Mouse (Mus musculus) embryonic facial prominence, embryonic 11.5 days (tissue): ENCODE measurements around the gene Rd3l. TPM values are rescaled to one million over a fixed set of nuclear protein-coding genes. Genes with fewer than 3 reads are reported as not detected.

Experiments
- ATAC-seq: fragments of 200-750 bp; cut with Nextera tagmentation; replicated peaks from 2 replicates; pipeline ENCODE4 v1.8.0; 2017; ENCODE audit warnings: low read depth; ENCODE audit not compliant: insufficient number of reproducible peaks, low FRiP score, low TSS enrichment
- DNase-seq: peaks from one replicate; pipeline ENCODE4 v3.0.0-alpha.2; 2015; ENCODE audit warnings: low spot score
- H3K27ac ChIP-seq: fragments of 300-500 bp; sonication (generic); replicated peaks from 2 replicates; pipeline ENCODE4 v1.5.1; 2014; ENCODE audit warnings: mild to moderate bottlenecking, low read depth, low read length, control low read depth
- H3K27me3 ChIP-seq: fragments of 300-500 bp; sonication (generic); 2 replicates; pipeline ENCODE4 v1.6.1; 2014; ENCODE audit warnings: mild to moderate bottlenecking, low read length, moderate library complexity, mixed read lengths; ENCODE audit not compliant: control insufficient read depth, insufficient read depth
- H3K36me3 ChIP-seq: fragments of 300-500 bp; sonication (generic); replicated peaks from 2 replicates; pipeline ENCODE4 v1.6.1; 2014; ENCODE audit warnings: low read depth, mild to moderate bottlenecking, low read length, moderate library complexity, mixed read lengths; ENCODE audit not compliant: control insufficient read depth, insufficient read depth
- H3K4me1 ChIP-seq: fragments of 300-500 bp; sonication (generic); 2 replicates; pipeline ENCODE4 v1.6.1; 2014; ENCODE audit warnings: low read length, mixed read lengths; ENCODE audit not compliant: control insufficient read depth, insufficient read depth
- H3K4me2 ChIP-seq: fragments of 300-500 bp; sonication (generic); 2 replicates; pipeline ENCODE4 v1.6.1; 2014; ENCODE audit warnings: low read depth, mild to moderate bottlenecking, control low read depth, low read length, moderate library complexity
- H3K4me3 ChIP-seq: fragments of 300-500 bp; sonication (generic); 2 replicates; pipeline ENCODE4 v1.5.1; 2014; ENCODE audit warnings: low read depth, low read length, control low read depth
- H3K9ac ChIP-seq: fragments of 300-500 bp; sonication (generic); replicated peaks from 2 replicates; pipeline ENCODE4 v1.6.1; 2014; ENCODE audit warnings: mild to moderate bottlenecking, control low read depth, low read length
- H3K9me3 ChIP-seq: fragments of 300-500 bp; sonication (generic); replicated peaks from 2 replicates; pipeline ENCODE4 v1.6.1; 2016; ENCODE audit warnings: mild to moderate bottlenecking, low read length, inconsistent platforms, mixed read lengths; ENCODE audit not compliant: control insufficient read depth
- WGBS: fragments of 180-500 bp; shearing (Covaris S2); extraction: QIAGEN DNeasy Blood & Tissue Kit; methylation state at CpG from one replicate; pipeline ENCODE4 v1.1.7; 2014; 5-methylcytosine and 5-hydroxymethylcytosine counted together
- polyA plus RNA-seq: library from polyadenylated mRNA; unstranded; fragments of >200 nt; fragmentation: Nextera tagmentation; extraction: Ambion mirVana; gene quantifications from 2 replicates; pipeline ENCODE4 v1.2.1, GENCODE M21; 2014

Gene Rd3l
- polyA plus RNA-seq: not detected in 2 replicates

- Histone ChIP-seq H3K4me2 (no peak within 1 kb of the TSS), H3K36me3 (no peaks in the 10 kb centered on the region), H3K27me3 (no peaks in the 10 kb centered on the region), H3K4me3 (no peak within 1 kb of the TSS), H3K9ac (no peak within 1 kb of the TSS), H3K9me3 (no peaks in the 10 kb centered on the region), H3K27ac (no peak within 1 kb of the TSS), H3K4me1 (no peaks in the 10 kb centered on the region)
- 73% methylated on average over 6 of the region's 6 CpGs for WGBS
- no peak for DNase-seq
- no peak for ATAC-seq
Observed at GRCm38 (mm10) chr12:111980887-111981367, at the start of gene Rd3l. Rd3l (minus strand) TSS chr12:111981317.

DNA sequence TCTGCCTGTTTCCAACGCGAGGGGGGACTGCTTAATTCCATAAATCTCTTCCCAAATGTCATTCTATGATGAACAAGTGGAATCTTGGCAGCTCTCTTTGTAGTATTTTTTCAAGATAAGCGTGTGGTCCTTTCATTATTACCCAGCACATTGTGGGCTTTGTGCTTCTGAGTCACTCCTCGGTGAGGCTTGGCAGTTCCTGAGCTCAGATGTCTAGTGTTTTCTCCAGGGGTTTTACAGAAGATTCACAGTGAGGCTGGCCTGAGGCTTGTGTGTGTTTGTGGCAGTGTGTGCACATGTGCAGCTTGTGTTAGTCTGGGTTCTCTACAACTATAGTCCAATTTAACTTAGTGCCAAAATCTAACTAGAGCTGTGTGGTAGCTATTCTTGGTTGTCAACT lies 46.3 kb upstream of the Rd3l start:
- Histone ChIP-seq H3K27me3 (no peaks in the 10 kb centered on the region), H3K4me2 (no peak overlapping the region), H3K27ac (no peak overlapping the region), H3K4me1 (no peaks in the 10 kb centered on the region), H3K36me3 (no peaks in the 10 kb centered on the region), H3K9me3 (no peaks in the 10 kb centered on the region), H3K9ac (no peak overlapping the region), H3K4me3 (no peak overlapping the region)
- no peak for DNase-seq
- no peak for ATAC-seq
- 84% methylated on average over 4 of the region's 4 CpGs for WGBS

DNA sequence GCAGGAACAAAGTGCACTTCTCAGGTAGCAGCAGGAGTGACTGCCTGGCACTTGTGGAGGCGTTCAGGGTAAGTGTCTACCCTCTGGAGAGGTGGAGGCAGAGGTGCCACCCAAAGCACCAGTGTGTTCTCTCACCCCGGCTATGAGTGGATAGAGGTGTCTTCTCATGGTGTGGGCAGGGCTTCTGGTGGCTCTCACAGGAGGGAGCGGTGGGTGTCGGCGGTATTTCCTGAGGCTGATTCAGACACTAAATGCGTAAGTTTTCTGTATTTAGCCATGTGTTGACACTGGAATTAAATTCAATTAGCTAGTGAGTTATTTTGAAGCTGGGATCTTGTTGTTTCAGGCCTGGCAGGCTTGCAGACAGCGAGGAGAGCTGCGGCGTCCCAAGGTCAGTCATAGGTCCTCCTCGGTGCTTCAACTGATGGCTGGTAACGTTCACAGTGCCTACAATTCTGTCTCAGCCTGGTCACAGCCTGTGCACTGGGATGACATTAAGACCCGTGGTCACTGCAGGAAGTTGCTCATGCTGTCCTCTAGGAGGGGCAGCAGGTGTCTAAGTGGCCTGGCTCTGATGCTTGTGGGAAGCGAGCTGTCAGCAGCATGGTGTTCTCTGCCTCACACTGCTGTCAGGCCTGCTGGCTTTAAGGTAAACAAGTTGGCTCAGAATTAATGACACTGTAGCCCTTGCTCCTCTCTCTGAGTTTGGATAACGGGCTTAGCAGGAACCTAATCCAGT lies 45.0 kb upstream of the Rd3l start:
- H3K9ac ChIP-seq: no peak overlapping the region
- H3K4me1 ChIP-seq: no peaks in the 10 kb centered on the region
- H3K9me3 ChIP-seq: no peaks in the 10 kb centered on the region
- H3K4me2 ChIP-seq: no peak overlapping the region
- ATAC-seq: no peak
- no peak overlapping the region for H3K4me3 ChIP-seq
- no peak overlapping the region for H3K27ac ChIP-seq
- H3K27me3 ChIP-seq: no peaks in the 10 kb centered on the region
- WGBS: 80% methylated on average over 14 of the region's 14 CpGs
- DNase-seq: no peak
- no peaks in the 10 kb centered on the region for H3K36me3 ChIP-seq

DNA sequence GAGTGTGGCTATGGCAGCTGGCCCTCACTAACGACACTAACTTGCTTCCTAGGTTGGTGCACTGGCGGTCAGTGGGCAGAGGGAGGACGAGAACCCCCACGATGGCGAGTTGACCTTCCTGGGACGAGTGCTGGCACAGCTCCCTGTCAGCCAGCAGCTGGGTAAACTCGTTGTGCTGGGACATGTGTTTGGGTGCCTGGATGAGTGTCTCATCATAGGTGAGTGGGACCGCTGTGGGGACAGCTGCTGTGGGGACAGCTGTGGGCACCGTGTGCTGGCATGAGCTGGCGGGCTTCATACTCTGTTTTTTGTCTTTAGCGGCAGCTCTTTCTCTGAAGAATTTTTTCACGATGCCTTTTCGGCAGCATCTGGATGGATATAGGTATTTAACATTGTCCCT lies 44.3 kb upstream of the Rd3l start:
- 92% methylated on average over 13 of the region's 13 CpGs for WGBS
- Histone ChIP-seq H3K27me3 (no peaks in the 10 kb centered on the region), H3K9ac (no peak overlapping the region), H3K4me3 (no peak overlapping the region), H3K4me2 (no peak overlapping the region), H3K9me3 (no peaks in the 10 kb centered on the region), H3K4me1 (no peaks in the 10 kb centered on the region), H3K36me3 (no peaks in the 10 kb centered on the region), H3K27ac (no peak overlapping the region)
- ATAC-seq (no peak), DNase-seq (no peak)

DNA sequence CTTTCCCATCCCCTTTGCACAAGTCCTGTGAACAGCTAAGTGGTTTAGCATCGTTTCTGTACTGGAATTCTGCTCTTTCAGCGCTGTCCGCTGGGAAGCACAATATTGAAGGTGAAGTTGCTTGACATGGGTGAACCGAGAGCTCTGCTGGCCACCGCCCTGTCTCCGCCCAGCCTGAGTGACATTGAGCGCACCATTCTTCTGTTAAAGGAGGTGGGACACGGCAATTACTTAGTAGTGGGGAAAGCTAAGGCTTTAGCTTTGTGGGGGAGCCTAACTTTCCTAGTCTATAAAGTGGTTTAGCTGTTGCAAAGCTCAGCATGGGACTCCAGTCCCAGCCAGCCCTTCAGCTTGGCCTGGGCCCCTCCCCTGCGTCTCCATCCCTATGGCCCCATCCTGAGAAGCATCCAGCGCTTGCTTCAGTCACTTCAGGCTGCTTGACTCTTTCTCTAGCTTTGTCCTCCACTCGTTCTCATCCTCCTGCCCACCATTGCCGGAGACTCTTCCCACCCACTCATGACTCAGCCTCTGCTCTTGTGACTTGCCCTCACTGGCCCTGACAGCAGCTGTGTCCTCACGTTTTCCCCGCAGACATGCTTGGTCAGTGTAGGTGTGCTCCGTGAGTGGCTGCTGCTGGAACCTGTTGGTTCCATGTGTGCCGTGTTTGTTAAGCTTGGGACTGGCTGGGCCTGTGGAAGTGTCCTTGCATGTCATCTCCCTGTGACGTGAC lies 43.6 kb upstream of the Rd3l start:
- 81% methylated on average over 17 of the region's 17 CpGs for WGBS
- H3K27ac ChIP-seq: no peak overlapping the region
- no peak overlapping the region for H3K9ac ChIP-seq
- H3K4me3 ChIP-seq: no peak overlapping the region
- H3K4me1 ChIP-seq: no peaks in the 10 kb centered on the region
- ATAC-seq (no peak), DNase-seq (no peak)
- H3K27me3 ChIP-seq: no peaks in the 10 kb centered on the region
- no peaks in the 10 kb centered on the region for H3K36me3 ChIP-seq
- H3K4me2 ChIP-seq: no peak overlapping the region
- no peaks in the 10 kb centered on the region for H3K9me3 ChIP-seq

DNA sequence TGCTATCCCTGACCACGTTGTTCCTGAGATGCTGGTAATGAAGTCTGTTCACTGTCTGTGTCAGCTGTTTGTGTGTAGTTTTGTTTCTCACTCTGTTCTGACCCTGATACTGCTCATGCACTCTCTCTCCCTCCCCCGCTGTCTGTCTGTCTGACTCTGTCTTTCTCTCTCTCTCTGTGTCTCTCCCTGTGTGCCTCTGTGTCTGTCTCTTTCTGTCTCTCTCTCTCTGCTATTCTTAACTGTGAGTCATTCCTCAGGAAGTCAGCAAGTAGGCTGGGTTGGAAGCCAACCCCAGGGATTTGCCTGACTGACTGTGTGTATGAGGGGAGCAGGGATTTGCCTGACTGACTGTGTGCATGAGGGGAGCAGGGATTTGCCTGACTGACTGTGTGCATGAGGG lies 42.2 kb upstream of the Rd3l start:
- Histone ChIP-seq H3K36me3 (no peaks in the 10 kb centered on the region), H3K4me2 (no peak overlapping the region), H3K27ac (no peak overlapping the region), H3K9ac (no peak overlapping the region), H3K4me3 (no peak overlapping the region), H3K9me3 (no peaks in the 10 kb centered on the region), H3K4me1 (no peaks in the 10 kb centered on the region), H3K27me3 (no peaks in the 10 kb centered on the region)
- DNase-seq (no peak), ATAC-seq (no peak)
- 86% methylated on average over 2 of the region's 2 CpGs for WGBS

GRCm38 (mm10) chr12:112016346-112016745 lies 35.2 kb upstream of the Rd3l start:
- Histone ChIP-seq H3K27me3 (no peaks in the 10 kb centered on the region), H3K4me2 (no peak overlapping the region), H3K27ac (no peak overlapping the region), H3K4me1 (no peaks in the 10 kb centered on the region), H3K9me3 (no peaks in the 10 kb centered on the region), H3K4me3 (no peak overlapping the region), H3K36me3 (no peaks in the 10 kb centered on the region), H3K9ac (no peak overlapping the region)
- DNase-seq (peak; percentile 22), ATAC-seq (no peak)
- WGBS: 48% methylated on average over 4 of the region's 4 CpGs

- Histone ChIP-seq H3K9ac (peak overlapping the region; percentile 51), H3K27ac (peak overlapping the region; percentile 67), H3K36me3 (no peaks in the 10 kb centered on the region), H3K4me2 (peak overlapping the region; percentile 40), H3K27me3 (no peaks in the 10 kb centered on the region), H3K9me3 (no peaks in the 10 kb centered on the region), H3K4me3 (peak overlapping the region; percentile 12; the same call in 1 of the 2 replicates), H3K4me1 (no peaks in the 10 kb centered on the region)
- 27% methylated on average over 14 of the region's 14 CpGs for WGBS
- ATAC-seq (peak; percentile 46; the same call in 1 of the 2 replicates), DNase-seq (peak; percentile 59)
Observed at GRCm38 (mm10) chr12:112013271-112013801, 32.2 kb upstream of the Rd3l start.
